Mouse (Mus musculus) erythroid progenitor cell, adult 5-6 weeks (primary cell): ENCODE results near the gene 1110008P14Rik. TPM values are rescaled to one million over a fixed set of nuclear protein-coding genes. Genes with fewer than 3 reads are reported as not detected.

Source experiments
- ATAC-seq: replicated peaks from 2 replicates; pipeline ENCODE4 v1.8.0; 2016; ENCODE audit warnings: moderate number of reproducible peaks, mild to moderate bottlenecking, moderate TSS enrichment, inconsistent platforms; ENCODE audit not compliant: poor library complexity, low FRiP score, severe bottlenecking
- total RNA-seq, 2 experiments: library from RNA; stranded (forward) in 1 of 2; stranded (reverse) in 1 of 2; fragments of 150-400 nt in 1 of 2; fragments of 186-747, 209-891 nt in 1 of 2; gene quantifications; 2 replicates each; pipeline versions ENCODE4 v1.2.3 to v1.2.4; 2015 to 2017; ENCODE audit warnings: low replicate concordance in 2 of 2

1110008P14Rik gene
- total RNA-seq (2015; ENCODE audit: low replicate concordance), result 5.8 and 7.5 TPM in 2 replicates
- 3.7 and 7.2 TPM in 2 replicates for total RNA-seq (2017; ENCODE audit: low replicate concordance)

GRCm38 (mm10) chr2:32381775-32382223 is at the start of gene 1110008P14Rik:
TSS of gene 1110008P14Rik (minus strand) at chr2:32381938.
- ATAC-seq, result peak; percentile 87

GRCm38 (mm10) chr2:32430701-32431676 is 49.3 kb upstream of the 1110008P14Rik start:
- ATAC-seq, result no peak

GRCm38 (mm10) chr2:32429215-32429891 is 47.6 kb upstream of the 1110008P14Rik start:
- no peak for ATAC-seq

GRCm38 (mm10) chr2:32428262-32428722 is 46.6 kb upstream of the 1110008P14Rik start:
- ATAC-seq, result peak; percentile 52; the same call in 1 of the 2 replicates

GRCm38 (mm10) chr2:32427720-32428119 is 46.0 kb upstream of the 1110008P14Rik start:
- ATAC-seq, result no peak

GRCm38 (mm10) chr2:32426141-32426540 is 44.4 kb upstream of the 1110008P14Rik start:
- ATAC-seq, result no peak

- ATAC-seq, result no peak
These were observed 43.8 kb upstream of the 1110008P14Rik start for GRCm38 (mm10) chr2:32425568-32425967.

- no peak for ATAC-seq
These were observed 43.1 kb upstream of the 1110008P14Rik start for GRCm38 (mm10) chr2:32424796-32425195.

GRCm38 (mm10) chr2:32423481-32424331 is 42.0 kb upstream of the 1110008P14Rik start:
- peak; percentile 76 for ATAC-seq

GRCm38 (mm10) chr2:32421851-32422251 is 40.1 kb upstream of the 1110008P14Rik start:
- no peak for ATAC-seq

GRCm38 (mm10) chr2:32420647-32421046 is 38.9 kb upstream of the 1110008P14Rik start:
- no peak for ATAC-seq

GRCm38 (mm10) chr2:32420066-32420608 is 38.4 kb upstream of the 1110008P14Rik start:
- no peak for ATAC-seq

- ATAC-seq, result no peak
These were observed 37.6 kb upstream of the 1110008P14Rik start for GRCm38 (mm10) chr2:32419359-32419758.

GRCm38 (mm10) chr2:32418430-32419151 is 36.9 kb upstream of the 1110008P14Rik start:
- ATAC-seq, result no peak

- no peak for ATAC-seq
These were observed 35.7 kb upstream of the 1110008P14Rik start for GRCm38 (mm10) chr2:32417486-32417885.

- no peak for ATAC-seq
These were observed 34.8 kb upstream of the 1110008P14Rik start for GRCm38 (mm10) chr2:32416556-32416955.

GRCm38 (mm10) chr2:32415801-32416200 is 34.1 kb upstream of the 1110008P14Rik start:
- no peak for ATAC-seq

GRCm38 (mm10) chr2:32413936-32414335 is 32.2 kb upstream of the 1110008P14Rik start:
- ATAC-seq, result no peak
